Mouse (Mus musculus) lung, postnatal 0 days (tissue): ENCODE measurements at regions not wholly inside any gene's neighbourhood (a gene's known extent, or its start where the extent isn't known, plus 50 kb on each side); places are given as distances from the start of the nearest gene placed in this dataset.

Experiments used
- ATAC-seq: fragments of 200-750 bp; cut with Nextera tagmentation; 2 replicates; pipeline ENCODE4 v1.8.0; 2017; ENCODE audit warnings: moderate library complexity
- DNase-seq: peaks from one replicate; pipeline ENCODE4 v3.0.0-alpha.2; 2016; ENCODE audit warnings: low spot score
- H3K27ac ChIP-seq: fragments of 300-500 bp; sonication (generic); 2 replicates; pipeline ENCODE4 v1.5.1; 2014; ENCODE audit warnings: antibody characterized with exemption, mild to moderate bottlenecking, low read length, mixed read lengths
- H3K27me3 ChIP-seq: fragments of 300-500 bp; sonication (generic); replicated peaks from 2 replicates; pipeline ENCODE4 v1.6.1; 2014; ENCODE audit warnings: low read length, mixed read lengths; ENCODE audit not compliant: insufficient read depth
- H3K36me3 ChIP-seq: fragments of 300-500 bp; sonication (generic); 2 replicates; pipeline ENCODE4 v1.6.1; 2014; ENCODE audit warnings: low read length, mixed read lengths; ENCODE audit not compliant: insufficient read depth
- H3K4me1 ChIP-seq: fragments of 300-500 bp; sonication (generic); 2 replicates; pipeline ENCODE4 v1.6.1; 2014; ENCODE audit warnings: antibody characterized with exemption, low read depth, low read length, mixed read lengths; ENCODE audit not compliant: insufficient read depth
- H3K4me2 ChIP-seq: fragments of 300-500 bp; sonication (generic); replicated peaks from 2 replicates; pipeline ENCODE4 v1.6.1; 2014; ENCODE audit warnings: low read depth, mild to moderate bottlenecking, low read length, moderate library complexity, mixed read lengths
- H3K4me3 ChIP-seq: fragments of 300-500 bp; sonication (generic); 2 replicates; pipeline ENCODE4 v1.5.1; 2014; ENCODE audit warnings: low read depth, low read length
- H3K9ac ChIP-seq: fragments of 300-500 bp; sonication (generic); replicated peaks from 2 replicates; pipeline ENCODE4 v1.6.1; 2014; ENCODE audit warnings: low read depth, mild to moderate bottlenecking
- H3K9me3 ChIP-seq: fragments of 300-500 bp; sonication (generic); 2 replicates; pipeline ENCODE4 v1.6.1; 2016; ENCODE audit warnings: low read length, mixed read lengths
- CTCF ChIP-seq: IDR thresholded peaks from 2 replicates; pipeline ENCODE4 v1.5.1; 2016; ENCODE audit warnings: antibody characterized with exemption, mild to moderate bottlenecking
- EP300 ChIP-seq: IDR thresholded peaks from 2 replicates; pipeline ENCODE4 v1.6.1; 2016; ENCODE audit warnings: antibody characterized with exemption, mild to moderate bottlenecking, control low read depth
- WGBS: fragments of 180-500 bp; shearing (Covaris S2); extraction: QIAGEN DNeasy Blood & Tissue Kit; methylation state at CpG from one replicate; pipeline ENCODE4 v1.1.7; 2014; 5-methylcytosine and 5-hydroxymethylcytosine counted together

DNA sequence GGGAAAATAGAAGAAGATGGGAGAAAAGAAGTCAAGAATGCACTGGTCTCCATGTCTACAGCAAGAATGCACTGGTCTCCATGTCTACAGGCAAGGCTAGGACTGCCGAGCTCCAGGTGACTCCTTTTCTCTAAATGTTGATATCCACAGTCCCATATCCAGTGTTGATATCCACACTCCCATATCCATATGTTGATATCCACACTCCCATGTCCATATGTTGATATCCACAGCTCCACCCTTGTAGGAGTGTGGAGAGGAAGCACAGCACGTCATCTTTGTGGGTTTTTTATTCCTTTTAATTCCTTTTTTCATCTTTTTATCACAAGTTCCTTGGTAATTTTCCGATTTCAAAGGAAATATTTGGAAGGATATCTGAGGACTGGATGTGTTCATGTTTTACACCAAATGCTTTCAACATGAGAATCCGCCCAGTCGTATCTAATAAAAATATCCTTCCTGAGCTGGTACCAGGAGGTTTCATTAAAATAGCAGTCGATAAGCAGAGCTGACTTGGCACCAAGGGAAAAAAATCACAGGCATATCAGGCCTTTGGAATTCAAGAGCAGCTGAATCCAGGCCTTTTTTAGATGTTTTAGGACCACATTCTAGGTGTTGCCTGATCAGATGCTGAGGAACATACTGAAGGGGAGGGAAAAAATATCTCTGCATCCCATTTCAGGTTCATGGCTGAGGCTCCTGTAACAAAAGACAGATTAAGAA is 653.7 kb upstream of the Cdh11 start:
- no peak overlapping the region for H3K4me3 ChIP-seq
- H3K9ac ChIP-seq, result no peak overlapping the region
- ATAC-seq (no peak), DNase-seq (no peak)
- no peaks in the 10 kb centered on the region for H3K36me3 ChIP-seq
- no peak overlapping the region for H3K27ac ChIP-seq
- H3K9me3 ChIP-seq, result no peaks in the 10 kb centered on the region
- no peak overlapping the region for H3K4me2 ChIP-seq
- 77% methylated on average over 6 of the region's 6 CpGs for WGBS
- H3K4me1 ChIP-seq, result no peaks in the 10 kb centered on the region
- TF ChIP-seq CTCF (no peak), EP300 (no peak)
- no peaks in the 10 kb centered on the region for H3K27me3 ChIP-seq

DNA sequence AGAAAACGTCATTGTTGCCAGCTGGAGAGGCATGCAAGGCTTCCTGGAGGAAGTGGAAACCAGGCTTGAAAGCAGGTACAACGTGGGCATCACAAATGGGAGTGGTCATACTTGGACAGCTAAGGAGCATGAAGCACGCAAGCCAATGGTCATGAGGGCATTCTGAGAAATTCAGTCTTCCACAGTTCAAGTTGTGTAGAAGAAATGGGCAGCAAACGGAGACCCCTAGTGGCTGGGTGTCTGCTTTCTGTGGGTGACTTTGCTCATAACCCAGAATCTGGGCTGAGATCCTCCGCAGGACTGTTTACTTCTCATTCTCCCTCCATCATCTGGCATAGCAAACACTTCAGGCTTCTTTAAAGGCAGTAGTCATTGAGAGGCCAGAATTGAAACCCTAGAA is 655.7 kb upstream of the Cdh11 start:
- ATAC-seq (peak; percentile 23; the same call in 1 of the 2 replicates), DNase-seq (peak; percentile 45)
- no peak overlapping the region for H3K27ac ChIP-seq
- H3K4me1 ChIP-seq, result no peaks in the 10 kb centered on the region
- TF ChIP-seq CTCF (peak; percentile 65), EP300 (no peak)
- 40% methylated on average over 5 of the region's 5 CpGs for WGBS
- no peaks in the 10 kb centered on the region for H3K9me3 ChIP-seq
- no peaks in the 10 kb centered on the region for H3K36me3 ChIP-seq
- H3K4me2 ChIP-seq, result no peak overlapping the region
- H3K4me3 ChIP-seq, result no peak overlapping the region
- no peaks in the 10 kb centered on the region for H3K27me3 ChIP-seq
- no peak overlapping the region for H3K9ac ChIP-seq

DNA sequence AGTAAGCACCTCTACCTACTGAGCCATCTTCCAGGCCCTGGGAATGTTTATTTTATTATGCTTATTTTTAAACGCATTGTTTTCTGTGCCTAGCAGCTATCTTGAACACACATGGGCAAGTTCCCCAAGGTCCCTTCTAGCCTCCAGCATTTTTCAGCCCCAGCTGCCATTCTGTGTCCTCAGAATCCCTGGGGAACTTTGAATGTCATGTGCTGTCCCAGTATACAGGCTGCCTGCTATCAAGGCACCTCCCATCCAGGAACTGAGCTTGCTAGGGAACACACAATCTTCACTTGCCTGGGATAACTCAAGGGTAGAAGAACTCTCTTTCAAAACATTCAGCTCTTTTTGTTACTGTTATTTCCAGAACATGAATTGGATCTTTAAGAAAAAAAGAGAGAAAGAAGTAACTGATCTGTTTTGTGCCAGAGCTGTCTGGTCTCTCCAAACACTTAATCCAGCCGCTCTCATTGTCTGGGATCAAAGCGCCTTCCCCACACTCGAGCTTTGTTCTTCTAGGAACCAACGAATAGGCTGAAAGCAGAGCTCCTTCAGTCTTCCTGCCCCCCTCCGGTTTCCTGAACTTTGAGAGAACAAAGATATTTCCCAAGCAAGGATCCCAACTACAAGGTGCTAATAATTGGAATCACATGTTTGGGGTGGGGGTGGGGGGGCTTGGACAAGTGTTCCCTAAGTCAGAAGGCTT is 657.1 kb upstream of the Cdh11 start:
- H3K9ac ChIP-seq, result no peak overlapping the region
- H3K27ac ChIP-seq, result peak overlapping the region; percentile 62; the same call in 1 of the 2 replicates
- no peaks in the 10 kb centered on the region for H3K36me3 ChIP-seq
- ATAC-seq (peak; percentile 85), DNase-seq (peak; percentile 86)
- no peaks in the 10 kb centered on the region for H3K9me3 ChIP-seq
- H3K4me3 ChIP-seq, result no peak overlapping the region
- H3K4me1 ChIP-seq, result no peaks in the 10 kb centered on the region
- H3K27me3 ChIP-seq, result no peaks in the 10 kb centered on the region
- WGBS, result 13% methylated on average over 6 of the region's 6 CpGs
- 0 out of 2 replicates have a peak, but pooled peaks have one; percentile 1 for TF ChIP-seq CTCF
- TF ChIP-seq EP300, result peak; percentile 34
- no peak overlapping the region for H3K4me2 ChIP-seq

DNA sequence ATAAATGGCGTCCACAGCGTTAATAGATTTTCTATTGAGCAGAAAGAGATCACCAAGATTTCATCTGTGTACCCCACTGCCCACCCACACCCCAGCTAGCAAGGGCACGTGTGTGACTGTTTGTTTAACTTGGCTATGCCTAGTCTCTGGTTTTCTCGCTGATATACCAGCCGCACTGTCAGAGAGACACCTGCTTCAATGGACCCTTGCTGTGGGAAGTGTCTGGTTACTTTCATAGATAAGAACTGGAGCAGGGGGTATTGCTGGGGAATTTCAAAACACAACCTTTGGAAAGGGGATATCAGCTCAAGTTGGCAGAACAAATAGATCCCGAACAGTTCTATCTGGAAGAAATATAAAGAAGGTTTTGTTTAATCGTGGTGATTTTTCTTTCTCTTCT is 656.8 kb upstream of the Cdh5 start:
- no peak overlapping the region for H3K4me2 ChIP-seq
- no peak overlapping the region for H3K27ac ChIP-seq
- 42% methylated on average over 7 of the region's 7 CpGs for WGBS
- H3K36me3 ChIP-seq, result no peaks in the 10 kb centered on the region
- H3K9ac ChIP-seq, result no peak overlapping the region
- H3K4me1 ChIP-seq, result no peaks in the 10 kb centered on the region
- TF ChIP-seq CTCF (no peak), EP300 (no peak)
- no peaks in the 10 kb centered on the region for H3K9me3 ChIP-seq
- DNase-seq (no peak), ATAC-seq (no peak)
- H3K4me3 ChIP-seq, result no peak overlapping the region
- H3K27me3 ChIP-seq, result no peaks in the 10 kb centered on the region

DNA sequence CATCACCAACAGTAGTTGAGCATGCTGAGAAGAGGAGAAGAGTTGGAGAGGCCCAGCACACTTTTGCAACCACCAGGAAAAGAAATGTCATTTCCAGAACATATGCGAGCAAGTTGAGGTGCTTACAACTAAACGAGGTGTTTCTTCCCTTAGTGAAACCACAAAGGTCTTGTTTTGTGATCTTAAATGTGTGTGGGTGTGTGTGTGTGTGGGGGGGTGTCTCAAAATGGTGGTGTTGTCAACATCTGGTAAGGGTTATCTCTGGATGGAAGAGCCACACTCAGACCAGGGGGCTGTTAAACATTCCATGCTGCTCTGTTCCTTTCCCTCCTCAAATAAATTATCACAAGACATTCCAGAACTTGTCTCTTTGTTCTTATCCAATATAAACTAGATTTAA is 656.0 kb upstream of the Cdh5 start:
- TF ChIP-seq CTCF, result no peak
- TF ChIP-seq EP300, result no peak
- H3K4me2 ChIP-seq, result no peak overlapping the region
- ATAC-seq (no peak), DNase-seq (no peak)
- no peaks in the 10 kb centered on the region for H3K4me1 ChIP-seq
- no peaks in the 10 kb centered on the region for H3K9me3 ChIP-seq
- 72% methylated on average over 2 of the region's 2 CpGs for WGBS
- no peak overlapping the region for H3K27ac ChIP-seq
- H3K4me3 ChIP-seq, result no peak overlapping the region
- H3K27me3 ChIP-seq, result no peaks in the 10 kb centered on the region
- H3K9ac ChIP-seq, result no peak overlapping the region
- H3K36me3 ChIP-seq, result no peaks in the 10 kb centered on the region

DNA sequence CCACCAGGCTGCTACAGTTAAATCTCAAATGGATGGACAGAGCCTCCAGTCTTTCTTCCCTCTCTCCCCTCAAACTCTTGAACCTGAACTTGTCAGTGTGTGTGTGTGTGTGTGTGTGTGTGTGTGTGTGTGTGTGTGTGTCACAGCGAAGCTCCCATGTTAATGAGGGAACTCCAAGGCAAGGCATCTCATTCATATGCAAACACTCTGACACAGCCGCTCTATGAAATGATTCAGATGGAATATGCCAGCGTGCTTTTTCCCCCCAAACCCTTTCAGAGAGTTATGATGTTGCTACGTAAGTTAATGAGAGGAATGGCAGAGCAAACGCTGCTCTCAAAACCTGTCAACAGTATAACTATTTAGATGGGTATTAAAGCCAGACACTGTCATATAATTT is 653.5 kb upstream of the Cdh5 start:
- Histone ChIP-seq H3K36me3 (no peaks in the 10 kb centered on the region), H3K27me3 (no peaks in the 10 kb centered on the region), H3K27ac (no peak overlapping the region), H3K4me2 (no peak overlapping the region), H3K4me1 (no peaks in the 10 kb centered on the region), H3K9me3 (no peaks in the 10 kb centered on the region), H3K4me3 (no peak overlapping the region), H3K9ac (no peak overlapping the region)
- no peak for TF ChIP-seq CTCF
- TF ChIP-seq EP300, result no peak
- ATAC-seq (no peak), DNase-seq (no peak)
- 78% methylated on average over 5 of the region's 5 CpGs for WGBS
